In genomic region chr16:15386241-15386574, GRCm38 (mm10) we compare ENCODE assay signal across 8 mouse cellular contexts.
DNase-seq lines count a peak whose midpoint lies in the region; ATAC-seq lines count a peak whose summit lies in the region.

No protein-coding gene starts in this region.

- H3K27me3 ChIP-seq in embryonic facial prominence, embryonic 14.5 days (replicated peaks; ENCODE audit: control insufficient read depth, insufficient read depth, low read length), result no peaks in the 10 kb centered on the region

- WGBS in embryonic facial prominence, embryonic 14.5 days, result 11% methylated on average over 1 of the region's 1 CpGs

- peaks cover 5% of the 10 kb centered on the region; the same call in 1 of the 2 replicates for H3K4me1 ChIP-seq in embryonic facial prominence, embryonic 14.5 days (ENCODE audit: control insufficient read depth, insufficient read depth, low read length)

- no peak overlapping the region for H3K4me2 ChIP-seq in embryonic facial prominence, embryonic 14.5 days (ENCODE audit: low read depth, low read length)

- no peak overlapping the region for H3K9ac ChIP-seq in embryonic facial prominence, embryonic 14.5 days (ENCODE audit: low read depth, low read length)

- H3K4me3 ChIP-seq in embryonic facial prominence, embryonic 14.5 days (ENCODE audit: low read depth, low read length), result no peak overlapping the region

- peak overlapping the region; percentile 46; the same call in 1 of the 2 replicates for H3K27ac ChIP-seq in embryonic facial prominence, embryonic 14.5 days (replicated peaks; ENCODE audit: low read depth, low read length)

- peak; percentile 21 for DNase-seq in heart, postnatal 4 days
- DNase-seq in heart, adult 9 months (ENCODE audit: low spot score in 2 of 2), result no peak
- peak; percentile 93 for DNase-seq in embryonic facial prominence, embryonic 14.5 days (ENCODE audit: low spot score)
- DNase-seq in left cerebral cortex, adult 11 months (ENCODE audit: low spot score), result peak; percentile 67
- DNase-seq in right cerebral cortex, postnatal 10 days (ENCODE audit: low spot score in 2 of 2), result peak; percentile 58 to 66
- no peak for DNase-seq in spleen, adult 18-20 months
- DNase-seq in gastrocnemius, postnatal 4 days (ENCODE audit: low spot score in 2 of 2), result no peak
- DNase-seq in cerebellum, adult 9-10 months, result no peak

- ATAC-seq in embryonic facial prominence, embryonic 14.5 days (ENCODE audit: low read depth), result no peak

- H3K36me3 ChIP-seq in embryonic facial prominence, embryonic 14.5 days (ENCODE audit: control insufficient read depth, insufficient read depth, low read length), result no peaks in the 10 kb centered on the region

- H3K9me3 ChIP-seq in embryonic facial prominence, embryonic 14.5 days (ENCODE audit: control insufficient read depth, low read length), result no peaks in the 10 kb centered on the region

Comparison
In these comparisons a context has a peak if more than half of its experiments do, and no peak if none do; other contexts are left out.
1. DNase-seq: peak in heart, postnatal 4 days (single experiment), embryonic facial prominence, embryonic 14.5 days (single experiment), left cerebral cortex, adult 11 months (single experiment) and right cerebral cortex, postnatal 10 days (2 of 2); none in heart, adult 9 months (0 of 2), spleen, adult 18-20 months (0 of 2), gastrocnemius, postnatal 4 days (0 of 2) and cerebellum, adult 9-10 months (single experiment).